Mouse (Mus musculus) thymus, adult 2 months (tissue): ENCODE data around the gene Hspb1. TPM values are rescaled to one million over a fixed set of nuclear protein-coding genes. Genes with fewer than 3 reads are reported as not detected.
A peak's percentile ranks its signal among the peaks of the same experiment; 100 is the strongest.

Experiments
- DNase-seq: peaks from one replicate; pipeline ENCODE4 v3.0.0; 2021
- H3K27ac ChIP-seq: fragments of 200-500 bp; 2 replicates; pipeline ENCODE4 v1.5.1; 2012; ENCODE audit warnings: low read length, control low read depth; ENCODE audit not compliant: control insufficient read depth, insufficient read depth
- H3K27me3 ChIP-seq: fragments of 200-500 bp; 2 replicates; pipeline ENCODE4 v1.6.1; 2012; ENCODE audit warnings: mild to moderate bottlenecking, low read length, moderate library complexity, mixed read lengths; ENCODE audit not compliant: control insufficient read depth, insufficient read depth
- H3K36me3 ChIP-seq: fragments of 200-500 bp; 2 replicates; pipeline ENCODE4 v1.6.1; 2012; ENCODE audit warnings: mild to moderate bottlenecking, low read length, moderate library complexity; ENCODE audit not compliant: control insufficient read depth, insufficient read depth
- H3K4me1 ChIP-seq: fragments of 200-500 bp; replicated peaks from 2 replicates; pipeline ENCODE4 v1.6.1; 2012; ENCODE audit warnings: low read length; ENCODE audit not compliant: control insufficient read depth, insufficient read depth
- H3K4me3 ChIP-seq: fragments of 200-500 bp; 2 replicates; pipeline ENCODE4 v1.5.1; 2012; ENCODE audit warnings: mild to moderate bottlenecking, low read length, control low read depth, moderate library complexity; ENCODE audit not compliant: control insufficient read depth, insufficient read depth
- CTCF ChIP-seq: fragments of 200-500 bp; IDR thresholded peaks from 2 replicates; pipeline ENCODE4 v1.5.1; 2012; ENCODE audit warnings: mild to moderate bottlenecking, control low read depth, low read length, moderate library complexity, borderline replicate concordance; ENCODE audit not compliant: control insufficient read depth, poor library complexity, insufficient read depth; ENCODE audit errors: extremely low read depth
- POLR2A ChIP-seq: fragments of 200-500 bp; IDR thresholded peaks from 2 replicates; pipeline ENCODE4 v1.6.1; 2012; ENCODE audit warnings: mild to moderate bottlenecking, low read length, control low read depth, moderate library complexity; ENCODE audit not compliant: control insufficient read depth, poor library complexity, insufficient read depth; ENCODE audit errors: extremely low read depth
- WGBS: fragments of 180-500 bp; shearing (Covaris S2); methylation state at CpG from one replicate; pipeline ENCODE4 v1.1.7; 2018; 5-methylcytosine and 5-hydroxymethylcytosine counted together
- polyA plus RNA-seq: library from polyadenylated mRNA; depleted of rRNA; stranded (reverse); fragments of >200 nt; gene quantifications from 2 replicates; pipeline ENCODE4 v1.2.3, GENCODE M21; 2012

Hspb1 gene
- polyA plus RNA-seq, 1 experiment: 96.8 TPM

GRCm38 (mm10) chr5:135894958-135895357 is 7.2 kb downstream of the Hspb1 start:
- Histone ChIP-seq H3K27ac (no peak overlapping the region), H3K27me3 (peaks cover under 1% of the 10 kb centered on the region; the same call in 1 of the 2 replicates), H3K4me3 (no peak overlapping the region), H3K36me3 (no peaks in the 10 kb centered on the region), H3K4me1 (peaks cover 5% of the 10 kb centered on the region; the same call in 1 of the 2 replicates)
- 94% methylated on average over 6 of the region's 6 CpGs for WGBS
- TF ChIP-seq CTCF (no peak), POLR2A (no peak)
- no peak for DNase-seq

- Histone ChIP-seq H3K27ac (no peak overlapping the region), H3K36me3 (no peaks in the 10 kb centered on the region), H3K4me1 (peaks cover 2% of the 10 kb centered on the region; the same call in 1 of the 2 replicates), H3K4me3 (no peak overlapping the region), H3K27me3 (no peaks in the 10 kb centered on the region)
- DNase-seq: peak; percentile 60
- 26% methylated on average over 3 of the region's 3 CpGs for WGBS
- TF ChIP-seq CTCF (no peak), POLR2A (no peak)
Observed at GRCm38 (mm10) chr5:135898028-135898427, 10.3 kb downstream of the Hspb1 start.

- H3K4me1 ChIP-seq: peaks cover 3% of the 10 kb centered on the region
- 50% methylated on average over 4 of the region's 4 CpGs for WGBS
- H3K36me3 ChIP-seq: no peaks in the 10 kb centered on the region
- no peaks in the 10 kb centered on the region for H3K27me3 ChIP-seq
- no peak for TF ChIP-seq POLR2A
- no peak for TF ChIP-seq CTCF
- H3K27ac ChIP-seq: no peak overlapping the region
- DNase-seq: no peak
- H3K4me3 ChIP-seq: no peak overlapping the region
Observed at GRCm38 (mm10) chr5:135898995-135899394, 11.3 kb downstream of the Hspb1 start.

- Histone ChIP-seq H3K4me3 (no peak overlapping the region), H3K27me3 (no peaks in the 10 kb centered on the region), H3K4me1 (peaks cover 3% of the 10 kb centered on the region), H3K27ac (no peak overlapping the region), H3K36me3 (no peaks in the 10 kb centered on the region)
- no peak for DNase-seq
- 66% methylated on average over 4 of the region's 4 CpGs for WGBS
- TF ChIP-seq POLR2A: no peak
- no peak for TF ChIP-seq CTCF
Observed at GRCm38 (mm10) chr5:135899833-135900232, 12.1 kb downstream of the Hspb1 start.

- WGBS: 89% methylated on average over 3 of the region's 3 CpGs
- no peak overlapping the region for H3K27ac ChIP-seq
- no peak for DNase-seq
- no peak overlapping the region for H3K4me3 ChIP-seq
- peaks cover 3% of the 10 kb centered on the region for H3K4me1 ChIP-seq
- no peak for TF ChIP-seq POLR2A
- no peak for TF ChIP-seq CTCF
- no peaks in the 10 kb centered on the region for H3K36me3 ChIP-seq
- no peaks in the 10 kb centered on the region for H3K27me3 ChIP-seq
Observed at GRCm38 (mm10) chr5:135900701-135901100, 13.0 kb downstream of the Hspb1 start.

GRCm38 (mm10) chr5:135901354-135902095 is 13.8 kb downstream of the Hspb1 start:
- WGBS: 71% methylated on average over 6 of the region's 6 CpGs
- Histone ChIP-seq H3K4me3 (no peak overlapping the region), H3K36me3 (no peaks in the 10 kb centered on the region), H3K27ac (no peak overlapping the region), H3K27me3 (no peaks in the 10 kb centered on the region), H3K4me1 (peaks cover 3% of the 10 kb centered on the region)
- TF ChIP-seq CTCF (no peak), POLR2A (no peak)
- peak; percentile 36 for DNase-seq

- Histone ChIP-seq H3K4me1 (peaks cover 3% of the 10 kb centered on the region), H3K27ac (no peak overlapping the region), H3K27me3 (no peaks in the 10 kb centered on the region), H3K4me3 (no peak overlapping the region), H3K36me3 (no peaks in the 10 kb centered on the region)
- WGBS: 56% methylated on average over 7 of the region's 7 CpGs
- TF ChIP-seq POLR2A (no peak), CTCF (no peak)
- DNase-seq: no peak
Observed at GRCm38 (mm10) chr5:135903058-135903457, 15.3 kb downstream of the Hspb1 start.
